Mouse (Mus musculus) spleen, postnatal 0 days (tissue): Measurements from ENCODE around the gene Cd2ap. TPM values are rescaled to one million over a fixed set of nuclear protein-coding genes. Genes with fewer than 3 reads are reported as not detected.

ENCODE experiments used
- polyA plus RNA-seq: library from polyadenylated mRNA; unstranded; fragments of >200 nt; fragmentation: Nextera tagmentation; extraction: Ambion mirVana; gene quantifications from 2 replicates; pipeline ENCODE4 v1.2.1, GENCODE M21; 2015

Cd2ap gene
- polyA plus RNA-seq: 16.6 and 20.2 TPM in 2 replicates

DNA sequence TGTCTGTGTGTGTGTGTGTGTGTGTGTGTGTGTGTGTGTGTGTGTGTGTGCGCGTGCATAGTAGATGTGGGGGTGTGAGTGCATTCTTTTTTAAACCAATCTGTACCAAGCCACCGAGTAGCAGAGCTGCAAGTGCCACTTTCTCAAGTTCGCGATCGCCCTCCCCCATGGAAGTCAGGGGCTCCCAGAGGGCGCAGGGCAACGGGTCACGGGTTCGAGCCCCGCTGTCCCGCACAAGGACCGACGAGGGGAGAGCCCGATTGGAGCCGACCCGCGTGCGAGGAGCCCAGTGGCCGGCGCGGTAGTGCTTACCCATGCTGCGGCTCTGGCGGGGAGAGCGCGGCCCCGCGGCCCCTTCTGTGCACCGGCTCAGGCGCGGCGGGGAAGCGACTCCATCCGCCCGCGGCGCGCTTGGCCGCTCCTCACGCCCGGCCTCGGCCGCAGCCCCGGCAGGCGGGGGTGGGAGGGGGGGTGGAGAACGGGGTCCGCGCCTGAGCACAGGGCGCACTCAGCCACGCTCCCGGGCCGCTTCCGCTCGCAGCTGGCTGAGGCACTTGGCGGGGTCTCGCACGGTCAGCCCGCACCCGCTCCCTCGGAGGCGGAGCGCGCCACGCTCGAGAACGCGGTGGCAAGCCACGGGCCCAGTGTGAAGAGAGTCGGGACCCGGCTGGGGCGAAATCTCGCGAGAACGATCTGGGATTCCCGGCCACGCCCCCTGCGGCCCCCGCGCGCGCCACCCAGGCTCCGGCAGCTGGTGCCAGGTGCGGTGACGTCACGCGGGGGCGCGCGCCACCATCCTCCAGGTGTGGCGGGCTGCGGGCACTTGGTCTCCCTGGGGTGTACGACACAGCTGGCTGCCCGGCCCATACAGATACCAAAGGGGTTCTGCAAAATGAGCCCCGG lies at the start of gene Cd2ap:
Gene Cd2ap (minus strand): TSS at position 665 of the 903 bp plus-strand sequence.

Other genes with a start within 250 kb of the Cd2ap start
- gene Adgrf4, start 184.4 kb downstream of the Cd2ap start, polyA plus RNA-seq: 0.04 TPM in 1 of 2 replicates, not detected in the other
- gene Adgrf2, start 134.5 kb downstream of the Cd2ap start, polyA plus RNA-seq: not detected in 2 replicates
- 12.3 and 13.0 TPM in 2 replicates for gene Tnfrsf21, start 139.9 kb upstream of the Cd2ap start, polyA plus RNA-seq